Mouse (Mus musculus) MEL (cell line): ENCODE measurements around the gene Katnbl1. TPM values are rescaled to one million over a fixed set of nuclear protein-coding genes. Genes with fewer than 3 reads are reported as not detected.

Experiments
- DNase-seq: peaks from one replicate; pipeline ENCODE4 v3.0.0; 2011; ENCODE audit warnings: low read depth, low spot score
- H3K27ac ChIP-seq: 2 replicates; pipeline ENCODE4 v1.5.1; 2012; ENCODE audit warnings: low read depth, mild to moderate bottlenecking, control low read depth, low read length, moderate library complexity; ENCODE audit not compliant: control insufficient read depth
- H3K27me3 ChIP-seq, 2 experiments: fragments of 150-350 bp in 1 of 2; sonication (generic) in 1 of 2; 2 replicates each; pipeline ENCODE4 v1.6.1; 2012; ENCODE audit warnings: low read length in 2 of 2, mild to moderate bottlenecking in 2 of 2, improper control_type of control experiment in 1 of 2, moderate library complexity in 1 of 2; ENCODE audit not compliant: insufficient read depth in 2 of 2, control insufficient read depth in 1 of 2
- H3K36me3 ChIP-seq, 2 experiments: 2 replicates each; pipeline ENCODE4 v1.6.1; 2012 to 2014; ENCODE audit warnings: low read length in 2 of 2, improper control_type of control experiment in 1 of 2, inconsistent platforms in 1 of 2, mild to moderate bottlenecking in 1 of 2; ENCODE audit not compliant: insufficient read depth in 2 of 2, control insufficient read depth in 1 of 2
- H3K4me1 ChIP-seq, 2 experiments: fragments of 150-350 bp in 1 of 2; sonication (generic) in 1 of 2; 2 replicates each; pipeline ENCODE4 v1.6.1; 2012; ENCODE audit warnings: low read length in 2 of 2, improper control_type of control experiment in 1 of 2, mild to moderate bottlenecking in 1 of 2; ENCODE audit not compliant: insufficient read depth in 2 of 2, control insufficient read depth in 1 of 2
- H3K4me3 ChIP-seq, 2 experiments: fragments of 150-350 bp in 1 of 2; sonication (generic) in 1 of 2; 2 replicates each; pipeline ENCODE4 v1.5.1; 2012; ENCODE audit warnings: low read depth in 2 of 2, low read length in 2 of 2, mild to moderate bottlenecking in 2 of 2, moderate library complexity in 2 of 2, control low read depth in 1 of 2, improper control_type of control experiment in 1 of 2; ENCODE audit not compliant: control insufficient read depth in 1 of 2, insufficient read depth in 1 of 2
- H3K79me2 ChIP-seq: 2 replicates; pipeline ENCODE4 v1.6.1; 2012; ENCODE audit warnings: mild to moderate bottlenecking, low read length, moderate library complexity; ENCODE audit not compliant: control insufficient read depth, poor library complexity, insufficient read depth
- H3K9ac ChIP-seq: 2 replicates; pipeline ENCODE4 v1.6.1; 2012; ENCODE audit warnings: low read depth, mild to moderate bottlenecking, control low read depth, low read length, moderate library complexity; ENCODE audit not compliant: control insufficient read depth, poor library complexity, severe bottlenecking
- H3K9me3 ChIP-seq: fragments of 150-350 bp; sonication (generic); replicated peaks from 2 replicates; pipeline ENCODE4 v1.6.1; 2012; ENCODE audit warnings: mild to moderate bottlenecking, low read length, improper control_type of control experiment, moderate library complexity; ENCODE audit not compliant: insufficient read depth
- BHLHE40 ChIP-seq: IDR thresholded peaks from 2 replicates; pipeline ENCODE4 v1.6.1; 2012; ENCODE audit warnings: low read depth, mild to moderate bottlenecking, inconsistent platforms, low read length, improper control_type of control experiment, borderline replicate concordance
- CTCF ChIP-seq, 3 experiments: IDR thresholded peaks in 2 of 3; conservative IDR thresholded peaks in 1 of 3; 2 replicates each; pipeline ENCODE4 v1.5.1; 2011 to 2012; ENCODE audit warnings: low read length in 3 of 3, low read depth in 2 of 3, mild to moderate bottlenecking in 2 of 3, improper control_type of control experiment in 1 of 3, inconsistent platforms in 1 of 3, mixed read lengths in 1 of 3, moderate library complexity in 1 of 3; ENCODE audit not compliant: control insufficient read depth in 1 of 3, insufficient read depth in 1 of 3, poor library complexity in 1 of 3, severe bottlenecking in 1 of 3
- E2F4 ChIP-seq: IDR thresholded peaks from 2 replicates; pipeline ENCODE4 v1.6.1; 2011; ENCODE audit warnings: low read depth, low read length, improper control_type of control experiment, borderline replicate concordance
- EP300 ChIP-seq, 2 experiments: IDR thresholded peaks; 2 replicates each; pipeline ENCODE4 v1.6.1; 2011; ENCODE audit warnings: improper control_type of control experiment in 2 of 2, low read length in 2 of 2, low read depth in 1 of 2, mild to moderate bottlenecking in 1 of 2
- GATA1 ChIP-seq: IDR thresholded peaks from 2 replicates; pipeline ENCODE4 v1.6.1; 2011; ENCODE audit warnings: low read depth, low read length, improper control_type of control experiment
- JUND ChIP-seq: IDR thresholded peaks from 2 replicates; pipeline ENCODE4 v1.6.1; 2011; ENCODE audit warnings: low read depth, mild to moderate bottlenecking, improper control_type of control experiment, low read length
- MAX ChIP-seq: IDR thresholded peaks from 2 replicates; pipeline ENCODE4 v1.6.1; 2011; ENCODE audit warnings: low read length, improper control_type of control experiment
- MAZ ChIP-seq: IDR thresholded peaks from 2 replicates; pipeline ENCODE4 v1.6.1; 2012; ENCODE audit warnings: low read depth, mild to moderate bottlenecking, inconsistent platforms, low read length, improper control_type of control experiment
- MEF2A ChIP-seq: IDR thresholded peaks from 2 replicates; pipeline ENCODE4 v1.6.1; 2014; ENCODE audit warnings: low read depth, mild to moderate bottlenecking, inconsistent platforms, low read length, improper control_type of control experiment; ENCODE audit not compliant: poor library complexity, insufficient replicate concordance, severe bottlenecking; ENCODE audit errors: extremely low read depth
- SIN3A ChIP-seq: IDR thresholded peaks from 2 replicates; pipeline ENCODE4 v1.6.1; 2012; ENCODE audit warnings: low read length, improper control_type of control experiment, inconsistent platforms
- SMC3 ChIP-seq: IDR thresholded peaks from 2 replicates; pipeline ENCODE4 v1.6.1; 2011; ENCODE audit warnings: low read depth, low read length, improper control_type of control experiment
- TAL1 ChIP-seq: IDR thresholded peaks from 2 replicates; pipeline ENCODE4 v1.6.1; 2012; ENCODE audit warnings: mild to moderate bottlenecking, inconsistent platforms, low read length, moderate library complexity, mixed read lengths
- TCF12 ChIP-seq: IDR thresholded peaks from 2 replicates; pipeline ENCODE4 v1.6.1; 2014; ENCODE audit warnings: low read depth, mild to moderate bottlenecking, inconsistent platforms, low read length, improper control_type of control experiment, moderate library complexity
- USF2 ChIP-seq, 2 experiments: IDR thresholded peaks; 2 replicates each; pipeline ENCODE4 v1.6.1; 2011 to 2012; ENCODE audit warnings: improper control_type of control experiment in 2 of 2, low read length in 2 of 2, borderline replicate concordance in 1 of 2, inconsistent platforms in 1 of 2, low read depth in 1 of 2, mild to moderate bottlenecking in 1 of 2; ENCODE audit not compliant: insufficient read depth in 1 of 2
- ZC3H11A ChIP-seq: IDR thresholded peaks from 2 replicates; pipeline ENCODE4 v1.6.1; 2012; ENCODE audit warnings: low read depth, mild to moderate bottlenecking, inconsistent platforms, low read length, improper control_type of control experiment
- ZMIZ1 ChIP-seq: IDR thresholded peaks from 2 replicates; pipeline ENCODE4 v1.6.1; 2012; ENCODE audit warnings: low read depth, mild to moderate bottlenecking, inconsistent platforms, low read length, improper control_type of control experiment, moderate library complexity
- ZNF384 ChIP-seq: IDR thresholded peaks from 2 replicates; pipeline ENCODE4 v1.6.1; 2012; ENCODE audit warnings: low read depth, mild to moderate bottlenecking, inconsistent platforms, low read length, improper control_type of control experiment
- polyA plus RNA-seq, 2 experiments: library from polyadenylated mRNA; stranded (reverse) in 1 of 2; unstranded in 1 of 2; fragments of >175 nt in 1 of 2; fragments of >200 nt in 1 of 2; gene quantifications; 2 replicates each; pipeline versions ENCODE4 v1.2.1 to v1.2.4; 2012; ENCODE audit warnings: low replicate concordance in 2 of 2, low read depth in 1 of 2; ENCODE audit not compliant: insufficient read length in 2 of 2, insufficient read depth in 1 of 2, missing spikeins in 1 of 2
- total RNA-seq: library from RNA; depleted of rRNA; stranded (reverse); fragments of 300-350 nt; gene quantifications from 2 replicates; pipeline ENCODE4 v1.2.3, GENCODE M21; 2012

Katnbl1 gene
- total and polyA plus RNA-seq, 3 experiments, result 12.6 to 16.6 TPM; not detected in 1

- Histone ChIP-seq H3K4me3 (no peak overlapping the region), H3K36me3 (peaks cover 0 to 29% of the 10 kb centered on the region in 2 experiments; a peak in 3 of 4 replicates), H3K79me2 (peaks cover 30% of the 10 kb centered on the region), H3K9me3 (no peaks in the 10 kb centered on the region), H3K27me3 (no peaks in the 10 kb centered on the region), H3K9ac (0 out of 2 replicates have a peak overlapping the region, but pooled peaks have one; percentile 2), H3K4me1 (peaks cover 8 to 19% of the 10 kb centered on the region in 2 experiments), H3K27ac (no peak overlapping the region)
- TF ChIP-seq GATA1 (peak; percentile 82), MAZ (no peak), E2F4 (no peak), TAL1 (peak; percentile 58), EP300 (IDR thresholded peaks at IDR 0.05; ENCODE audit: low read depth in 1 of 2, low read length in 2 of 2) (peak in 1 of 2 experiments; percentile 20; a peak in 2 of 4 replicates)
- peak; percentile 59 for DNase-seq
These were observed 17.6 kb downstream of the Katnbl1 start for GRCm38 (mm10) chr2:112396649-112397048.

- Histone ChIP-seq H3K9ac (no peak overlapping the region), H3K4me1 (no peaks in the 10 kb centered on the region), H3K79me2 (peaks cover 7% of the 10 kb centered on the region), H3K36me3 (peaks cover 2 to 48% of the 10 kb centered on the region in 2 experiments; a peak in 3 of 4 replicates), H3K9me3 (no peaks in the 10 kb centered on the region), H3K4me3 (no peak overlapping the region), H3K27me3 (no peaks in the 10 kb centered on the region), H3K27ac (no peak overlapping the region)
- no peak for TF ChIP-seq SMC3
- no peak for TF ChIP-seq MAX
- TF ChIP-seq E2F4, result no peak
- TF ChIP-seq ZMIZ1, result no peak
- no peak for TF ChIP-seq JUND
- no peak for TF ChIP-seq MEF2A
- no peak for TF ChIP-seq ZC3H11A
- TF ChIP-seq SIN3A, result no peak
- no peak for TF ChIP-seq USF2 (IDR thresholded peaks at IDR 0.05; ENCODE audit: borderline replicate concordance in 1 of 2, insufficient read depth in 1 of 2, low read depth in 1 of 2, low read length in 2 of 2)
- TF ChIP-seq BHLHE40, result no peak
- TF ChIP-seq TCF12, result no peak
- no peak for TF ChIP-seq ZNF384
- no peak for TF ChIP-seq CTCF (IDR thresholded peaks at IDR 0.05 in 2 of 3, conservative IDR thresholded peaks at IDR 0.05 in 1 of 3; ENCODE audit: control insufficient read depth in 1 of 3, insufficient read depth in 1 of 3, low read depth in 2 of 3, low read length in 3 of 3, poor library complexity in 1 of 3, severe bottlenecking in 1 of 3)
- DNase-seq, result no peak
These were observed 28.0 kb downstream of the Katnbl1 start for GRCm38 (mm10) chr2:112407030-112407429.
